Mouse (Mus musculus) adrenal gland, postnatal 36 days (tissue): ENCODE results near the gene Nat9. TPM values are rescaled to one million over a fixed set of nuclear protein-coding genes. Genes with fewer than 3 reads are reported as not detected.

Source experiments
- DNase-seq, 2 experiments: peaks; one replicate each; pipeline ENCODE4 v3.0.0; 2021; ENCODE audit warnings: mixed read lengths in 1 of 2
- long read RNA-seq, 2 experiments: library from polyadenylated mRNA; stranded (forward); transcript quantifications; one replicate each; pipeline ENCODE4 v2.0.0; 2021; ENCODE audit warnings: borderline sequencing depth in 2 of 2
- total RNA-seq, 2 experiments: library from RNA; stranded (reverse); gene quantifications; 2 replicates each; pipeline ENCODE4 v1.2.3; 2021

Gene Nat9
- 10 to 100 TPM; 26.7 to 29.4 TPM for total RNA-seq
- long read RNA-seq, experiment 1, transcript Nat9-203 (7 exons, 1,204 nt) = major isoform, 16 of 35 reads
- long read RNA-seq, experiment 1, transcript Nat9-201 (7 exons, 1,143 nt) = minor isoform, 9 of 35 reads
- long read RNA-seq, experiment 1, partial matches to known transcripts = 6 of 35 reads
- long read RNA-seq, experiment 1, other reads (novel, unspliced or antisense) = 2 of 35 reads
- long read RNA-seq, experiment 2, transcript Nat9-203 (7 exons, 1,204 nt) = major isoform, 11 of 16 reads
- long read RNA-seq, experiment 2, partial matches to known transcripts = 2 of 16 reads
- long read RNA-seq, experiment 2, other reads (novel, unspliced or antisense) = 1 of 16 reads

- DNase-seq = peak in 1 of 2 experiments; percentile 54
Measured at GRCm38 (mm10) chr11:115187693-115188092, at the start of gene Nat9. TSS of gene Nat9 (minus strand) at chr11:115187859.

- DNase-seq = peak in 1 of 2 experiments; percentile 28
Measured at GRCm38 (mm10) chr11:115236570-115236969, 48.9 kb upstream of the Nat9 start.

GRCm38 (mm10) chr11:115234320-115235044 is 46.8 kb upstream of the Nat9 start:
- DNase-seq = peak; percentile 72 to 80

- DNase-seq = no peak
Measured at GRCm38 (mm10) chr11:115233526-115234290, 46.0 kb upstream of the Nat9 start.

GRCm38 (mm10) chr11:115232889-115233288 is 45.2 kb upstream of the Nat9 start:
- DNase-seq = no peak

GRCm38 (mm10) chr11:115231924-115232323 is 44.3 kb upstream of the Nat9 start:
- DNase-seq = no peak

GRCm38 (mm10) chr11:115231168-115231915 is 43.7 kb upstream of the Nat9 start:
- no peak for DNase-seq

GRCm38 (mm10) chr11:115229021-115229930 is 41.6 kb upstream of the Nat9 start:
- DNase-seq = no peak

- peak; percentile 46 to 48 for DNase-seq
Measured at GRCm38 (mm10) chr11:115228430-115228829, 40.8 kb upstream of the Nat9 start.

- no peak for DNase-seq
Measured at GRCm38 (mm10) chr11:115227640-115228039, 40.0 kb upstream of the Nat9 start.

- no peak for DNase-seq
Measured at GRCm38 (mm10) chr11:115226811-115227491, 39.3 kb upstream of the Nat9 start.

GRCm38 (mm10) chr11:115225301-115225700 is 37.6 kb upstream of the Nat9 start:
- no peak for DNase-seq

- DNase-seq = peak; percentile 54 to 73
Measured at GRCm38 (mm10) chr11:115224889-115225288, 37.2 kb upstream of the Nat9 start.

GRCm38 (mm10) chr11:115223877-115224276 is 36.2 kb upstream of the Nat9 start:
- DNase-seq = peak; percentile 53 to 57

- DNase-seq = no peak
Measured at GRCm38 (mm10) chr11:115223451-115223850, 35.8 kb upstream of the Nat9 start.

- DNase-seq = no peak
Measured at GRCm38 (mm10) chr11:115222570-115222969, 34.9 kb upstream of the Nat9 start.

- no peak for DNase-seq
Measured at GRCm38 (mm10) chr11:115222077-115222476, 34.4 kb upstream of the Nat9 start.

GRCm38 (mm10) chr11:115219685-115220084 is 32.0 kb upstream of the Nat9 start:
- no peak for DNase-seq

- DNase-seq = peak; percentile 50 to 53
Measured at GRCm38 (mm10) chr11:115219263-115219662, 31.6 kb upstream of the Nat9 start.
